Comparison of ENCODE assay signal across 8 mouse cellular contexts in the genomic region with DNA sequence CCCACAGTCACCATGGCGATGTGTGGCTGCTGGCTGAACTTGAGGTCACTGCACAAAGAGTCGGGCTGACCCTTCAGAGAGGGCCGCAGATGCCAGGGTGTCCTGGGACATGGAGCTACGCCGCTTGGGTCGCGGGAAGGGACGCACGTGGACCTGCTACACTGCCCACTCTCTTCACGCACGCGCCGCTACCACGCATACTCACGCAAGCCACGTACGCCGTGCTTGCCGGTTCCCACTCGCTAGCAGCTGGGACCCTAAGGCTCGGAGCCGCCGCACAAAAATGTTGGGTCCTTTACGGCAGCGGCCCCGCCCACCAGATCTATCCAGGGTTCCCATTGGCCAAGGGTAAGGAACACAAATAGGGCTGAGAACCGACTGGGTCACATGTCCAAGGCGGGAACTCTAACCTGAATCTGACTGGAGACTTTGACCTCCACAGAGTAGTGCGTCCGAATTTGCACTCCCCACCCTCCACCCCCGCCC. TPM values are rescaled to one million over a fixed set of nuclear protein-coding genes. Genes with fewer than 3 reads are reported as not detected.
DNase-seq lines count a peak whose midpoint lies in the region; ATAC-seq and TF ChIP-seq lines count a peak whose summit lies in the region.

A gene (minus strand): TSS at position 288 of the 486 bp plus-strand sequence.

- H3K27ac ChIP-seq in forebrain, embryonic 15.5 days (replicated peaks), result peak within 1 kb of the TSS; percentile 71
- no peak within 1 kb of the TSS for H3K27ac ChIP-seq in olfactory bulb, adult 2 months (ENCODE audit: insufficient read depth, low read depth, low read length)
- no peak within 1 kb of the TSS for H3K27ac ChIP-seq in thymus, adult 2 months (ENCODE audit: control insufficient read depth, insufficient read depth, low read length)

- no peak for TF ChIP-seq CTCF in lung, adult 2 months (IDR thresholded peaks at IDR 0.05; ENCODE audit: insufficient read depth, low read length)
- TF ChIP-seq CTCF in olfactory bulb, adult 2 months (IDR thresholded peaks at IDR 0.05; ENCODE audit: insufficient read depth, low read depth, low read length), result no peak
- TF ChIP-seq CTCF in thymus, adult 2 months (IDR thresholded peaks at IDR 0.05; ENCODE audit: borderline replicate concordance, control insufficient read depth, extremely low read depth, insufficient read depth, low read length, poor library complexity), result no peak

- peak within 1 kb of the TSS; percentile 56 for H3K4me3 ChIP-seq in forebrain, embryonic 15.5 days
- H3K4me3 ChIP-seq in lung, adult 2 months (replicated peaks; ENCODE audit: extremely low read depth, low read depth, low read length), result peak within 1 kb of the TSS; percentile 78
- H3K4me3 ChIP-seq in olfactory bulb, adult 2 months (ENCODE audit: insufficient read depth, low read depth, low read length), result peak within 1 kb of the TSS; percentile 70
- H3K4me3 ChIP-seq in thymus, adult 2 months (ENCODE audit: control insufficient read depth, insufficient read depth, low read length), result peak within 1 kb of the TSS; percentile 79

- intact Hi-C loops in heart, postnatal 25 days (cut with DNase I), result no loop called here

- peak; percentile 52; the same call in 1 of the 2 replicates for TF ChIP-seq POLR2A in lung, adult 2 months (IDR thresholded peaks at IDR 0.05; ENCODE audit: borderline replicate concordance, extremely low read depth, low read depth, low read length)
- peak; percentile 24; the same call in 1 of the 2 replicates for TF ChIP-seq POLR2A in olfactory bulb, adult 2 months (IDR thresholded peaks at IDR 0.05; ENCODE audit: insufficient read depth, low read depth, low read length)
- TF ChIP-seq POLR2A in thymus, adult 2 months (IDR thresholded peaks at IDR 0.05; ENCODE audit: control insufficient read depth, extremely low read depth, insufficient read depth, low read length, poor library complexity), result no peak

- H3K4me2 ChIP-seq in forebrain, embryonic 15.5 days (replicated peaks), result peak within 1 kb of the TSS; percentile 99

- peak; percentile 97 for DNase-seq in ES-CJ7 (ENCODE audit: low read depth, low spot score)
- peak; percentile 79 for DNase-seq in cerebellum, adult 11 months
- peak; percentile 76 for DNase-seq in heart, postnatal 25 days (ENCODE audit: low spot score)
- DNase-seq in layer of hippocampus, adult 18-20 months (ENCODE audit: low spot score in 2 of 2), result peak; percentile 92 to 95
- peak; percentile 84 for DNase-seq in lung, adult 2 months
- peak; percentile 85 for DNase-seq in thymus, adult 2 months

- peaks cover 48% of the 10 kb centered on the region for H3K36me3 ChIP-seq in forebrain, embryonic 15.5 days
- H3K36me3 ChIP-seq in thymus, adult 2 months (ENCODE audit: control insufficient read depth, insufficient read depth, low read length), result peaks cover 5% of the 10 kb centered on the region; the same call in 1 of the 2 replicates

- peaks cover 30% of the 10 kb centered on the region for H3K4me1 ChIP-seq in forebrain, embryonic 15.5 days
- H3K4me1 ChIP-seq in lung, adult 2 months (ENCODE audit: control insufficient read depth, insufficient read depth, low read length), result peaks cover 6% of the 10 kb centered on the region; the same call in 1 of the 2 replicates
- peaks cover 11% of the 10 kb centered on the region for H3K4me1 ChIP-seq in olfactory bulb, adult 2 months (ENCODE audit: control insufficient read depth, insufficient read depth, low read length)
- peaks cover 9% of the 10 kb centered on the region for H3K4me1 ChIP-seq in thymus, adult 2 months (replicated peaks; ENCODE audit: control insufficient read depth, insufficient read depth, low read length)

- peak; percentile 94 for ATAC-seq in forebrain, embryonic 15.5 days (replicated peaks)

- no peaks in the 10 kb centered on the region for H3K27me3 ChIP-seq in forebrain, embryonic 15.5 days
- no peaks in the 10 kb centered on the region for H3K27me3 ChIP-seq in thymus, adult 2 months (ENCODE audit: control insufficient read depth, insufficient read depth, low read length)

- H3K9ac ChIP-seq in forebrain, embryonic 15.5 days (replicated peaks), result peak within 1 kb of the TSS; percentile 59

- no peaks in the 10 kb centered on the region for H3K9me3 ChIP-seq in forebrain, embryonic 15.5 days

- WGBS in forebrain, embryonic 15.5 days, result under 1% methylated on average over 31 of the region's 31 CpGs
- under 1% methylated on average over 31 of the region's 31 CpGs for WGBS in lung, adult 2 months
- WGBS in olfactory bulb, adult 2 months, result under 1% methylated on average over 31 of the region's 31 CpGs
- WGBS in thymus, adult 2 months, result under 1% methylated on average over 31 of the region's 31 CpGs

RNA-seq across cellular contexts. Expression of the gene that starts here (rescaled TPM):
- polyA plus RNA-seq in forebrain, embryonic 15.5 days (2015; fragmentation: Nextera tagmentation; extraction: Ambion mirVana), result 42.9 and 45.1 TPM in 2 replicates
- 10 to 100 TPM; 26.1 to 29.6 TPM for total RNA-seq in heart, postnatal 25 days (2021)
- 10 to 100 TPM; 26.8 to 30.3 TPM for total RNA-seq in layer of hippocampus, adult 18-20 months (2021)
- 14.6 and 18.7 TPM in 2 replicates for polyA plus RNA-seq in lung, adult 2 months (2012; rRNA removed)
- not detected in 2 replicates for polyA plus RNA-seq in olfactory bulb, adult 2 months (2012; ENCODE audit: insufficient read depth, insufficient read length, low replicate concordance, missing spikeins)
- polyA plus RNA-seq in thymus, adult 2 months (2012; rRNA removed), result 10.2 and 10.9 TPM in 2 replicates
